Mouse (Mus musculus): ENCODE data around the gene Tbcel.

DNA sequence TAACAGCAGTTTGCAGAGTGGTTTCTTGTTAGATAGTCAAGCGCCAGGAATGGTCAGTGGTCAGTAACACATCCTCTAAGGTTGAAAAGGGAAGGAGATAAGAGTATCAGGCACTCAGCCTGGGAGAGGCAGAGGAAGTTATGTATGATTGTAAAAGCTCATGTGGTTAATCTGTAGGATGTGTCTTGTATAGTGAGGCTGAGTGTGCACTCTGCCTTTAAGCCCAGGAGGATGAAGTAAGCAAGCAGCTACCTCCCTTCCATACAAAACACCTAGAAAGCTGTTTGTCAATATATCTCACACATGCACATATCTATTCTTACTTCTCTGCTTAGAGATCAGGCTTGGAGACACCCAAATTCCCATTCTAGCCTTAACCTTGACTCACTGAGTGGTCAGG, 47.6 kb upstream of the Tbcel start:
- TF ChIP-seq HCFC1 (IDR thresholded peaks at IDR 0.05; ENCODE audit: borderline replicate concordance, insufficient read depth, low read length) (no peak), ZNF384 (IDR thresholded peaks at IDR 0.05; ENCODE audit: low read depth, low read length) (no peak), MAFK (IDR thresholded peaks at IDR 0.05; ENCODE audit: insufficient read depth, low read depth, low read length) (no peak), CHD2 (IDR thresholded peaks at IDR 0.05; ENCODE audit: low read depth, low read length) (no peak)
